ENCODE assay signal across 8 mouse cellular contexts in the genomic region with DNA sequence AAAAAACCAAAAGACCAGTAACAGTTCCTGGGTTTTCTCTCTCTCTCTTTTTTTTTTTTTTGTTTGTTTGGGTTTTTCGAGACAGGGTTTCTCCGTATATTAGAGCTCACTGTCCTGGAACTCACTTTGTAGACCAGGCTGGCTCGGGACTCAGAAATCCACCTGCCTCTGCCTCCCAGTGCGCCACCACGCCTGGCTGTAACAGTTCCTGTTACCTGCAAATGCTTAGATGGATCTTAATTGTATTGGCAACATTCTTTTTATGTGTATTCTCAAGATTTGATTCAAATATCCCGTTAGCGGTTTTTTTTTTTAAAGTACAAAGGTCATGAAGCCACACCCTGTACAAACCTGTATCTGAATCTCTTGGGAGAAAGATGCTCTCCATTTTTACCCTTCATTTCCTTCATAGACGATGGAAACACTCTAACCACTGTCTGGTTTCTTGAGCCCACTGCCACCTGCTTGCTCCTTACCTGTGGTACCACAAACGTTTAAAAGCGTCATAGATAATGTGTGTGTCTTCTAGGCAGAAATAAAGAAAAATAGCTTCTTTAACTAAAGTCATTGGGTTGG. TPM values are rescaled to one million over a fixed set of nuclear protein-coding genes. Genes with fewer than 3 reads are reported as not detected.
DNase-seq lines count a peak whose midpoint lies in the region; ATAC-seq and TF ChIP-seq lines count a peak whose summit lies in the region.

No protein-coding gene starts in this region.

- DNase-seq in kidney, postnatal 36 days: no peak
- DNase-seq in embryonic facial prominence, embryonic 11.5 days (ENCODE audit: low spot score): no peak
- no peak for DNase-seq in hindbrain, postnatal 0 days (ENCODE audit: low spot score)
- DNase-seq in right cerebral cortex, adult 2 months (ENCODE audit: low spot score in 2 of 2): no peak
- DNase-seq in cerebellum, adult 8-10 months: no peak
- DNase-seq in adrenal gland, postnatal 36 days: no peak

- H3K4me3 ChIP-seq in kidney, embryonic 16.5 days (ENCODE audit: low read length): peak overlapping the region; percentile 99
- H3K4me3 ChIP-seq in embryonic facial prominence, embryonic 11.5 days (ENCODE audit: low read depth, low read length): peak overlapping the region; percentile 100
- H3K4me3 ChIP-seq in hindbrain, postnatal 0 days (ENCODE audit: low read length): peak overlapping the region; percentile 76
- peak overlapping the region; percentile 99; the same call in 1 of the 2 replicates for H3K4me3 ChIP-seq in midbrain, embryonic 16.5 days (ENCODE audit: low read depth, low read length)

- 59% methylated on average over 10 of the region's 10 CpGs for WGBS in kidney, embryonic 16.5 days
- 57% methylated on average over 10 of the region's 10 CpGs for WGBS in embryonic facial prominence, embryonic 11.5 days
- 53% methylated on average over 10 of the region's 10 CpGs for WGBS in hindbrain, postnatal 0 days
- WGBS in midbrain, embryonic 16.5 days: 55% methylated on average over 10 of the region's 10 CpGs

- peaks cover 40% of the 10 kb centered on the region for H3K4me1 ChIP-seq in kidney, embryonic 16.5 days (ENCODE audit: insufficient read depth, low read length)
- H3K4me1 ChIP-seq in embryonic facial prominence, embryonic 11.5 days (ENCODE audit: control insufficient read depth, insufficient read depth, low read length): no peaks in the 10 kb centered on the region
- H3K4me1 ChIP-seq in hindbrain, postnatal 0 days (ENCODE audit: insufficient read depth, low read length): peaks cover 12% of the 10 kb centered on the region
- H3K4me1 ChIP-seq in midbrain, embryonic 16.5 days (ENCODE audit: control insufficient read depth, insufficient read depth, low read length): peaks cover 22% of the 10 kb centered on the region

- H3K27ac ChIP-seq in kidney, embryonic 16.5 days (ENCODE audit: low read length): peak overlapping the region; percentile 89
- no peak overlapping the region for H3K27ac ChIP-seq in embryonic facial prominence, embryonic 11.5 days (replicated peaks; ENCODE audit: low read depth, low read length)
- H3K27ac ChIP-seq in hindbrain, postnatal 0 days: peak overlapping the region; percentile 54; the same call in 1 of the 2 replicates
- H3K27ac ChIP-seq in midbrain, embryonic 16.5 days (ENCODE audit: low read length): peak overlapping the region; percentile 70

- H3K9me3 ChIP-seq in kidney, embryonic 16.5 days (ENCODE audit: low read length): no peaks in the 10 kb centered on the region
- no peaks in the 10 kb centered on the region for H3K9me3 ChIP-seq in embryonic facial prominence, embryonic 11.5 days (replicated peaks; ENCODE audit: control insufficient read depth, low read length)
- H3K9me3 ChIP-seq in hindbrain, postnatal 0 days (ENCODE audit: low read length): no peaks in the 10 kb centered on the region
- no peaks in the 10 kb centered on the region for H3K9me3 ChIP-seq in midbrain, embryonic 16.5 days (replicated peaks; ENCODE audit: control insufficient read depth, low read length, poor library complexity, severe bottlenecking)

- peaks cover 35% of the 10 kb centered on the region for H3K36me3 ChIP-seq in kidney, embryonic 16.5 days (ENCODE audit: insufficient read depth, low read length)
- H3K36me3 ChIP-seq in embryonic facial prominence, embryonic 11.5 days (replicated peaks; ENCODE audit: control insufficient read depth, insufficient read depth, low read depth, low read length): peaks cover 6% of the 10 kb centered on the region
- H3K36me3 ChIP-seq in hindbrain, postnatal 0 days (ENCODE audit: insufficient read depth, low read length): peaks cover 22% of the 10 kb centered on the region
- H3K36me3 ChIP-seq in midbrain, embryonic 16.5 days (ENCODE audit: control insufficient read depth, insufficient read depth, low read length): peaks cover 17% of the 10 kb centered on the region

- no peaks in the 10 kb centered on the region for H3K27me3 ChIP-seq in kidney, embryonic 16.5 days (ENCODE audit: insufficient read depth, low read length)
- H3K27me3 ChIP-seq in embryonic facial prominence, embryonic 11.5 days (ENCODE audit: control insufficient read depth, insufficient read depth, low read length): no peaks in the 10 kb centered on the region
- no peaks in the 10 kb centered on the region for H3K27me3 ChIP-seq in hindbrain, postnatal 0 days (ENCODE audit: insufficient read depth, low read length)
- no peaks in the 10 kb centered on the region for H3K27me3 ChIP-seq in midbrain, embryonic 16.5 days (ENCODE audit: control insufficient read depth, insufficient read depth, low read depth, low read length)

- H3K9ac ChIP-seq in kidney, embryonic 16.5 days (replicated peaks; ENCODE audit: low read length): peak overlapping the region; percentile 64
- peak overlapping the region; percentile 44 for H3K9ac ChIP-seq in embryonic facial prominence, embryonic 11.5 days (replicated peaks; ENCODE audit: low read length)
- peak overlapping the region; percentile 42; the same call in 1 of the 2 replicates for H3K9ac ChIP-seq in hindbrain, postnatal 0 days (replicated peaks; ENCODE audit: low read length)
- peak overlapping the region; percentile 50; the same call in 1 of the 2 replicates for H3K9ac ChIP-seq in midbrain, embryonic 16.5 days (ENCODE audit: low read depth, low read length)

- no peak for ATAC-seq in kidney, embryonic 16.5 days (ENCODE audit: low FRiP score, low TSS enrichment)
- ATAC-seq in embryonic facial prominence, embryonic 11.5 days (replicated peaks; ENCODE audit: insufficient number of reproducible peaks, low FRiP score, low TSS enrichment, low read depth): no peak
- ATAC-seq in hindbrain, postnatal 0 days: no peak
- ATAC-seq in midbrain, embryonic 16.5 days: no peak

- H3K4me2 ChIP-seq in kidney, embryonic 16.5 days (replicated peaks; ENCODE audit: low read depth, low read length): peak overlapping the region; percentile 70
- peak overlapping the region; percentile 37 for H3K4me2 ChIP-seq in embryonic facial prominence, embryonic 11.5 days (ENCODE audit: low read depth, low read length)
- peak overlapping the region; percentile 86 for H3K4me2 ChIP-seq in hindbrain, postnatal 0 days (ENCODE audit: low read depth, low read length)
- peak overlapping the region; percentile 68 for H3K4me2 ChIP-seq in midbrain, embryonic 16.5 days (ENCODE audit: low read length)

- TF ChIP-seq CTCF in hindbrain, postnatal 0 days (IDR thresholded peaks at IDR 0.05; ENCODE audit: low read depth): no peak

RNA-seq across cellular contexts. Expression of gene Zbtb11, which starts 1.0 kb away (rescaled TPM):
- polyA plus RNA-seq in kidney, embryonic 16.5 days (2015; fragmentation: Nextera tagmentation; extraction: Ambion mirVana): 16.5 and 18.9 TPM in 2 replicates
- 17.1 and 19.0 TPM in 2 replicates for polyA plus RNA-seq in embryonic facial prominence, embryonic 11.5 days (2014; fragmentation: Nextera tagmentation; extraction: Ambion mirVana)
- 17.5 and 18.7 TPM in 2 replicates for total RNA-seq in hindbrain, postnatal 0 days (2014; rRNA removed)
- 16.4 and 17.7 TPM in 2 replicates for polyA plus RNA-seq in hindbrain, postnatal 0 days (2015; fragmentation: Nextera tagmentation; extraction: Ambion mirVana)
- 24.6 and 25.4 TPM in 2 replicates for polyA plus RNA-seq in midbrain, embryonic 16.5 days (2015; fragmentation: Nextera tagmentation; extraction: Ambion mirVana)
- total RNA-seq in adrenal gland, postnatal 36 days (2021): 10 to 100 TPM; 22.4 to 23.4 TPM

RNA-seq across cellular contexts. Expression of gene Rpl24, which starts 6.6 kb away (rescaled TPM):
- 611 and 649 TPM in 2 replicates for polyA plus RNA-seq in kidney, embryonic 16.5 days (2015; fragmentation: Nextera tagmentation; extraction: Ambion mirVana)
- 844 and 899 TPM in 2 replicates for polyA plus RNA-seq in embryonic facial prominence, embryonic 11.5 days (2014; fragmentation: Nextera tagmentation; extraction: Ambion mirVana)
- total RNA-seq in hindbrain, postnatal 0 days (2014; rRNA removed): 160 and 172 TPM in 2 replicates
- 525 and 561 TPM in 2 replicates for polyA plus RNA-seq in hindbrain, postnatal 0 days (2015; fragmentation: Nextera tagmentation; extraction: Ambion mirVana)
- polyA plus RNA-seq in midbrain, embryonic 16.5 days (2015; fragmentation: Nextera tagmentation; extraction: Ambion mirVana): 436 and 460 TPM in 2 replicates
- total RNA-seq in adrenal gland, postnatal 36 days (2021): 100 to 1,000 TPM; 748 to 767 TPM

RNA-seq across cellular contexts. Expression of gene Cep97, which starts 38.1 kb away (rescaled TPM):
- polyA plus RNA-seq in kidney, embryonic 16.5 days (2015; fragmentation: Nextera tagmentation; extraction: Ambion mirVana): 12.0 and 13.9 TPM in 2 replicates
- 13.8 and 14.9 TPM in 2 replicates for polyA plus RNA-seq in embryonic facial prominence, embryonic 11.5 days (2014; fragmentation: Nextera tagmentation; extraction: Ambion mirVana)
- 4.9 and 7.1 TPM in 2 replicates for total RNA-seq in hindbrain, postnatal 0 days (2014; rRNA removed)
- 5.8 and 7.0 TPM in 2 replicates for polyA plus RNA-seq in hindbrain, postnatal 0 days (2015; fragmentation: Nextera tagmentation; extraction: Ambion mirVana)
- polyA plus RNA-seq in midbrain, embryonic 16.5 days (2015; fragmentation: Nextera tagmentation; extraction: Ambion mirVana): 12.1 and 12.2 TPM in 2 replicates
- 1 to 10 TPM; 8.1 to 8.8 TPM for total RNA-seq in adrenal gland, postnatal 36 days (2021)

RNA-seq across cellular contexts. Expression of gene Pcnp, which starts 56.8 kb away (rescaled TPM):
- 210 and 217 TPM in 2 replicates for polyA plus RNA-seq in kidney, embryonic 16.5 days (2015; fragmentation: Nextera tagmentation; extraction: Ambion mirVana)
- polyA plus RNA-seq in embryonic facial prominence, embryonic 11.5 days (2014; fragmentation: Nextera tagmentation; extraction: Ambion mirVana): 328 and 365 TPM in 2 replicates
- total RNA-seq in hindbrain, postnatal 0 days (2014; rRNA removed): 50.1 and 53.4 TPM in 2 replicates
- 221 and 233 TPM in 2 replicates for polyA plus RNA-seq in hindbrain, postnatal 0 days (2015; fragmentation: Nextera tagmentation; extraction: Ambion mirVana)
- 216 and 227 TPM in 2 replicates for polyA plus RNA-seq in midbrain, embryonic 16.5 days (2015; fragmentation: Nextera tagmentation; extraction: Ambion mirVana)
- total RNA-seq in adrenal gland, postnatal 36 days (2021): 100 to 1,000 TPM; 106 to 123 TPM
